Mouse (Mus musculus): Measurements from ENCODE around the gene Ranbp1. TPM values are rescaled to one million over a fixed set of nuclear protein-coding genes. Genes with fewer than 3 reads are reported as not detected.
"Not testable (repeated sequence)": the region's sequence is repeated elsewhere in the genome, so short reads cannot be mapped to it uniquely, and the experiment has no call there.

The Ranbp1 gene
- polyA plus RNA-seq, 1 experiment from 2014 or later, result 512 TPM

DNA sequence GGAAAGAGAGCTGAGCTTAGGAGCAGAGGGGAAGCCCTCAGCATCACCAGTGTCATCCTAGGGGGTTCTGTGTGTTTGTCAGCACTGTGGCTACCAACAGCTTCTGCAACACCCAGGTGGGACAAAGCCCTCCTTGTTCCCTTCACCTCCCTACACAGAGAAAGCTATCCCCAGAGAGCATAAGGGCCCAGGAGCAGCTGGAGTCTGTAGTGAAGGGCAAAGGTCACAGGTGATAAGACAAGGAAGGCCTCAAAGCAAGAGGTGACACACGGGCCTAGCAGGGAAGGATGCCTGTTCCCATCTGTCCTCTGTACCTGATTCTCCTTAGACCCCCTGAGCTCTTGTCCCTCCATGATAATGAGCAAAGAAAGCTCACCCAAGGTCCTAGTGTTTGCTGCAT, 46.9 kb downstream of the Ranbp1 start:
- peaks cover 6% of the 10 kb centered on the region; the same call in 1 of the 2 replicates for H3K4me1 ChIP-seq (replicated peaks)

DNA sequence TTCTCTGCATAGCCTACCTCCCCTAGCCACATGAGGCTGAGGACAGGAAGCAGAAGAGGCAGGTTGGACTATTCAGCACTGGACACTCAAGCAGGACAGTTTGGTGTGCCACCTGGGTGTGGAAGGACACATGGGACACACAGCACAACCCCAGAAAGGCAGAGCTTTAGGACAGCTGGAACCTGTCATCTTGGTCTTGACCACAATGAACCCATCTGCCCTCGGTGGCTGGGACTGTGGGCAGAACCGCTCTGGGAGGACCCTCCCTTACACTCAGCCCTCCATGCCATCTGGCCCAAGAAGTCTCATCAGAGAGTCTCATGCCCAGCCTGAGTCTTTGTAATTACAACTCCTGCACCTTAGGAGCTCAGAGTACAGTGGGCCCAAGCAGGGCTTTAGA, 48.5 kb downstream of the Ranbp1 start:
- H3K27me3 ChIP-seq (replicated peaks), result peaks cover 14% of the 10 kb centered on the region
- no peaks in the 10 kb centered on the region for H3K9me3 ChIP-seq (replicated peaks)
- ATAC-seq (ENCODE audit: insufficient number of reproducible peaks, low FRiP score), result no peak
- no peak overlapping the region for H3K4me2 ChIP-seq
- 81% methylated on average over 2 of the region's 2 CpGs for WGBS
- H3K9ac ChIP-seq, result no peak overlapping the region
- no peak overlapping the region for H3K4me3 ChIP-seq
- no peaks in the 10 kb centered on the region for H3K36me3 ChIP-seq
- no peak overlapping the region for H3K27ac ChIP-seq (ENCODE audit: poor library complexity, severe bottlenecking)
- H3K4me1 ChIP-seq (replicated peaks), result peaks cover 6% of the 10 kb centered on the region; the same call in 1 of the 2 replicates

More for the DNA sequence above, 46.9 kb downstream of the Ranbp1 start:
- H3K9me3 ChIP-seq (replicated peaks), result no peaks in the 10 kb centered on the region
- H3K4me3 ChIP-seq, result no peak overlapping the region
- no peak overlapping the region for H3K4me2 ChIP-seq
- H3K27me3 ChIP-seq (replicated peaks), result peaks cover 14% of the 10 kb centered on the region
- WGBS, result 24% methylated on average over 1 of the region's 1 CpGs
- ATAC-seq (ENCODE audit: insufficient number of reproducible peaks, low FRiP score), result no peak
- no peaks in the 10 kb centered on the region for H3K36me3 ChIP-seq
- H3K27ac ChIP-seq (ENCODE audit: poor library complexity, severe bottlenecking), result no peak overlapping the region
- no peak overlapping the region for H3K9ac ChIP-seq

DNA sequence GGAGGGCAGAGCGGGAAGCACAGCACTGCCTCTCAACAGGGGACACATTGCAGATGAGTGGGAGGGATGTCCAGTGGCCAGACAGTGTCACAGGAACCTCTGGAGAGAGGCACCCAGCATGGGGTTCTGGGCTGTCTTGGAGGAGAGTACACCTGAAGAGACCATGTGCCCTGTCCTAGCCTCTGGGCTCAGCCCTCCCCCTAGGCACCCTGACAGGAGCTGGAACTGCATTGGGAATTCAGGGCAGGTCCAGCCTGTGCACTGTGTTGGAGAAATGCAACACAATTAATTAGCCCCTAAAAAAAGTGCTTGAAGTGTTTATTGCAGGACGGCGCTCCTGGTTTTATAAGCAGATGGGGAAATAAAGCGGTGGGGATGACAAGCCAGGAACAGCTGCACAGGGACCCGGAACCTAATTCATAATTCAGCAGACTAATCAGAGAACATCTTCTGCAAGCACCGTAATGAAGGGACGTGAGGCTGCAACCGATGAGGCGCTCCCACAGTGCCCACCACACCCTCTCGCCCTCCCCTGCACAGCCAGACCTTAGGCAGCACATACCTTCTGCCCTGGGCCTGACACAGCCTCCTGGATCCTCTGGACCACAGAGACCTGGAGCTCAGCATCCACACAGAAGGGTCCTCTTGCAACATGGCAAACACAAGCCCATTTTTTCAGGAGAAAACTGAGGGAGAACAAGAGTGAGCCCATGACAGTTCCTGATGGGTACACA, 50.0 kb downstream of the Ranbp1 start:
- Histone ChIP-seq H3K4me3 (no peak overlapping the region), H3K27ac (ENCODE audit: poor library complexity, severe bottlenecking) (no peak overlapping the region), H3K36me3 (no peaks in the 10 kb centered on the region), H3K9ac (no peak overlapping the region), H3K4me1 (replicated peaks) (peaks cover 12% of the 10 kb centered on the region; the same call in 1 of the 2 replicates), H3K4me2 (no peak overlapping the region), H3K9me3 (replicated peaks) (no peaks in the 10 kb centered on the region), H3K27me3 (replicated peaks) (peaks cover 10% of the 10 kb centered on the region; the same call in 1 of the 2 replicates)
- no peak for ATAC-seq (ENCODE audit: insufficient number of reproducible peaks, low FRiP score)
- WGBS, result 81% methylated on average over 10 of the region's 10 CpGs

DNA sequence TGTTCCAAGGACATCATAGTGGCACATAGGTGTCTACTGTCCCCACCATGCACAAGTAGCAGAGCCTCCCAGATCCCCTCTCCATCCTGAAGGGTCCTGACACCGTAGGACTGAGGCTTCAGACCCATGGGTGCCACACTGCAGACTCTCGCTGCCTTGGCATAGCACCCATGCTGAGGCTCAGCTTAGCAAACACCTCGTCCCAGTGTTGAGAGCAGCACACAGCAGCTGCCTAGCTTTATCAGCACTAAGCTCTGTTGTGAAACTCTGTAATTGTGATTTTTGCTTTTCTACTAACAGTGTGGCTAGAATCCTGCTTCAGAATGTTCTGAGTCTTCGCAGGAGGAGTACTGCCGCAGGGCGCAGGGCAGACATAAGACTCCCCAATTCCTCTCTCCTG, 50.7 kb downstream of the Ranbp1 start:
- H3K4me3 ChIP-seq, result no peak overlapping the region
- no peak overlapping the region for H3K9ac ChIP-seq
- H3K9me3 ChIP-seq (replicated peaks), result no peaks in the 10 kb centered on the region
- peaks cover 12% of the 10 kb centered on the region; the same call in 1 of the 2 replicates for H3K4me1 ChIP-seq (replicated peaks)
- no peaks in the 10 kb centered on the region for H3K36me3 ChIP-seq
- no peak for ATAC-seq (ENCODE audit: insufficient number of reproducible peaks, low FRiP score)
- H3K4me2 ChIP-seq, result no peak overlapping the region
- WGBS, result 77% methylated on average over 6 of the region's 6 CpGs
- peaks cover 10% of the 10 kb centered on the region; the same call in 1 of the 2 replicates for H3K27me3 ChIP-seq (replicated peaks)
- no peak overlapping the region for H3K27ac ChIP-seq (ENCODE audit: poor library complexity, severe bottlenecking)

DNA sequence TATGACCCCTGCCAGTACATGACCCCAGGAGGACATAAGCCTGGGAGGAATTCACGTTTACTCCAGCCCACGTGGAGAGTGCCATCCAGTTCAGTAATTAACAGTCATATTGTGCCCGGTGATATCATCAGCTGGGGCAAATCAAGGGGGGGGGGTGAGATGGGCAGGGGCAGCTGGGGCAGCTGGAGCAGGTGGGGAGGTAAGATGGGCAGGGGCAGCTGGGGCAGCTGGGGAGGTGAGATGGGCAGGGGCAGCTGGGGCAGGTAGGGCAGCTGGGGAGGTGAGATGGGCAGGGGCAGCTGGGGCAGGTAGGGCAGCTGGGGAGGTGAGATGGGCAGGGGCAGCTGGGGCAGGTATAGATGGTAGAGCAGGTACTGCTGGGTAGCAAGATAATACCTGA, 53.0 kb downstream of the Ranbp1 start:
- H3K27ac ChIP-seq (ENCODE audit: poor library complexity, severe bottlenecking); H3K4me2 ChIP-seq; H3K4me3 ChIP-seq; H3K36me3 ChIP-seq; ATAC-seq (ENCODE audit: insufficient number of reproducible peaks, low FRiP score); H3K4me1 ChIP-seq (replicated peaks); H3K9ac ChIP-seq; H3K9me3 ChIP-seq (replicated peaks): not testable (repeated sequence)
- H3K27me3 ChIP-seq (replicated peaks), result peaks cover 10% of the 10 kb centered on the region; the same call in 1 of the 2 replicates
- WGBS, result 60% methylated on average over 3 of the region's 3 CpGs

DNA sequence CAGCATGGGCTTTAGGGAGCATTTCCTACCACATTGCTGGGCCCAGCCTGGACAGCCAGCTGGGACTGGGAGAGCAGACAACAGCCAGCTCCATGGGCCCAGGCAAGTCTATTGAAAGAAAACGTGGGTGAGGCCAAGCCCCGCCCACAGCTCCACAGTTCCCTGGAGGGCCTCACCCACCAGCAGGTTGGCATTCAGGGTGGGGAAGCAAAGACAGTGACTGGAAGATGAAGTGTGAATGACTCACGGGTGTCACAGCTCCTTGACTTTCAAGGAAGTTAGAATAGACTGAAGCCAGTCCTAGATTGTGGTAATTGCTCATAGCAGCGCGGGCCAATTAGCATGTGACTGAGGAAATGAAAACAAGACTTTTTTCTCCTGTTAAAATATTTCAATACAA, 53.5 kb downstream of the Ranbp1 start:
- peaks cover 10% of the 10 kb centered on the region; the same call in 1 of the 2 replicates for H3K27me3 ChIP-seq (replicated peaks)
- 0 out of 2 replicates have a peak, but pooled peaks cover 6% of the 10 kb centered on the region for H3K4me1 ChIP-seq (replicated peaks)

DNA sequence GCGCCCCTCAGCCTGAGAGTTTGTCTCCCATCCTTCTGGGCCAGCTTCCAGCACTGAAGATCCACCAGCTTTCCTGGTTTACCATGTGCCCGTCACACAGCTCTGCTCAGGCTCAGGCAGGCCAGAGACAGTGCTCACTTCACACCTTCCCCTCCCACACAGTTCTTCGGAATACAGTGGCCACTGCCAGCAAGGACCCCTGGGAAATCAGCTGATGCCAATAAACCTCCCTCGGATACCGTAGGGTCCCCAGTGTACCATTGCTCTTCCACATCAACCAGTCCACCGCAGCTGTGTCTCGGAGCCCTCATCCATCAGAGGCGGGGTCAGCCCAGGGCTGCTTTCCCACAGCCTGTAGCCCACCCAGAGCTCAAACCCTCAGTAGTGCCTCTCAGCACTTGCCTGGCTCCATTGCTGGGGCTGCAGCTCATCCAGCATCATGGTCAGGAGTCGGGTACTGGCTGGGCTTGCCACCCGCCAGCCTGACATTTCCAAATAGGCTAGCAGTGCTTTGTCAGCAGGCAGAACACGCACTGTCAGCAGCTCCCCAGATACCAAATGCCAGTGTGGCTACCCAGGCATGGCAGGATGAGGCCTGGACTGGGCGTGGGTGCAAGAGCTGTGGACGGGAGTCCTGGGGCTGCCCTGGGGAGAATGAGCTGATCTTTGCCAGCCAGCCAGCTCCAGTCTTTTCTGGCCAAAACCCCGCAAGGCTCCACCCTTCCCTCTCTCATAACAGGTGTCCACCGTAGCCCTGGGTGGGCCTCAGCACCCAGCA, 54.1 kb downstream of the Ranbp1 start:
- H3K27me3 ChIP-seq (replicated peaks), result peaks cover 7% of the 10 kb centered on the region; the same call in 1 of the 2 replicates
- no peak for ATAC-seq (ENCODE audit: insufficient number of reproducible peaks, low FRiP score)
- H3K4me2 ChIP-seq, result no peak overlapping the region
- no peak overlapping the region for H3K27ac ChIP-seq (ENCODE audit: poor library complexity, severe bottlenecking)
- no peaks in the 10 kb centered on the region for H3K9me3 ChIP-seq (replicated peaks)
- 76% methylated on average over 15 of the region's 15 CpGs for WGBS
- H3K4me3 ChIP-seq, result no peak overlapping the region
- H3K36me3 ChIP-seq, result no peaks in the 10 kb centered on the region
- H3K4me1 ChIP-seq (replicated peaks), result 0 out of 2 replicates have a peak, but pooled peaks cover 6% of the 10 kb centered on the region
- no peak overlapping the region for H3K9ac ChIP-seq

More for the DNA sequence above, 53.5 kb downstream of the Ranbp1 start:
- no peaks in the 10 kb centered on the region for H3K9me3 ChIP-seq (replicated peaks)
- 61% methylated on average over 5 of the region's 5 CpGs for WGBS
- no peak overlapping the region for H3K27ac ChIP-seq (ENCODE audit: poor library complexity, severe bottlenecking)
- H3K4me3 ChIP-seq, result no peak overlapping the region
- H3K36me3 ChIP-seq, result no peaks in the 10 kb centered on the region
- H3K4me2 ChIP-seq, result no peak overlapping the region
- no peak overlapping the region for H3K9ac ChIP-seq
- ATAC-seq (ENCODE audit: insufficient number of reproducible peaks, low FRiP score), result no peak

DNA sequence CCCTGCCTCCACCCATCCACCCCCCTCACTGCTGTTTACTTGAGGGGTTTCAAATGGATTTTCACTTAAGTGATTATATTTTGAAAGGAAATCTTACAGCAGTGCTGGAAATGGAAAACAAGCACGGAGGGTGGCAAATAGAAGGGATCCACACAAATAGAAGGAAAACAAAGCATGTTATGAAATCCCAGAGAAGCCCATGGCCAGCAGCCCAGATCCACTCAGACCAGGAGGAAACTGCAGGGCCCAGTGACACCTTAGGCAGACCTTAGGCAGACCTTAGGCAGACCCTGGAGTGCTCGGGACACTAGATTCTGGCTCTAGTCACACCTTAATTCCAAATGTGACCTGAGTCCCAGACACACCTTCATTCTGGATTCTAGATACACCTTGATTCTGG, 57.5 kb downstream of the Ranbp1 start:
- no peaks in the 10 kb centered on the region for H3K27me3 ChIP-seq (replicated peaks)
- H3K9me3 ChIP-seq (replicated peaks), result peaks cover 8% of the 10 kb centered on the region; the same call in 1 of the 2 replicates
- no peak overlapping the region for H3K4me2 ChIP-seq
- WGBS, result 79% methylated on average over 2 of the region's 2 CpGs
- no peak for ATAC-seq (ENCODE audit: insufficient number of reproducible peaks, low FRiP score)
- no peaks in the 10 kb centered on the region for H3K36me3 ChIP-seq
- H3K4me3 ChIP-seq, result no peak overlapping the region
- no peak overlapping the region for H3K27ac ChIP-seq (ENCODE audit: poor library complexity, severe bottlenecking)
- H3K4me1 ChIP-seq (replicated peaks), result peaks cover 22% of the 10 kb centered on the region
- H3K9ac ChIP-seq, result no peak overlapping the region

MicroRNA genes within 50 kb of the gene (microRNA counts, 519-probe panel; counts per million panel counts)
- microRNA mmu-miR-1306, result not detected

Small RNA genes within 50 kb of the gene (microRNA-seq; reads per million reads assigned to microRNA genes)
- gene Gm24572 (0.71 reads per million), gene Mir1306 (178 reads per million, percentile 60 among the genes with 10 or more reads in this experiment)

Other genes starting within 250 kb of the Ranbp1 start
- gene Dgcr6, start 195.9 kb downstream of the Ranbp1 start, polyA plus RNA-seq (2016; fragmentation: Nextera tagmentation; extraction: Ambion mirVana), result 56.7 and 59.2 TPM in 2 replicates
- gene Prodh, start 158.5 kb downstream of the Ranbp1 start, polyA plus RNA-seq (2016; fragmentation: Nextera tagmentation; extraction: Ambion mirVana), result 7.8 and 8.7 TPM in 2 replicates
- gene Rtn4r, start 121.1 kb downstream of the Ranbp1 start, polyA plus RNA-seq (2016; fragmentation: Nextera tagmentation; extraction: Ambion mirVana), result 0.40 and 0.44 TPM in 2 replicates
- 0.14 and 0.15 TPM in 2 replicates for gene Ccdc188, start 30.9 kb downstream of the Ranbp1 start, polyA plus RNA-seq (2016; fragmentation: Nextera tagmentation; extraction: Ambion mirVana)
- 29.5 and 33.0 TPM in 2 replicates for gene Zdhhc8, start 13.6 kb downstream of the Ranbp1 start, polyA plus RNA-seq (2016; fragmentation: Nextera tagmentation; extraction: Ambion mirVana)
- gene Trmt2a, start 53 bp downstream of the Ranbp1 start, polyA plus RNA-seq (2016; fragmentation: Nextera tagmentation; extraction: Ambion mirVana), result 57.2 and 61.9 TPM in 2 replicates
- 1.2 and 1.7 TPM in 2 replicates for gene Gm49776, start 9.6 kb upstream of the Ranbp1 start, polyA plus RNA-seq (2016; fragmentation: Nextera tagmentation; extraction: Ambion mirVana)
- 24.0 and 24.9 TPM in 2 replicates for gene Dgcr8, start 40.5 kb upstream of the Ranbp1 start, polyA plus RNA-seq (2016; fragmentation: Nextera tagmentation; extraction: Ambion mirVana)
- gene Tango2, start 99.4 kb upstream of the Ranbp1 start, polyA plus RNA-seq (2016; fragmentation: Nextera tagmentation; extraction: Ambion mirVana), result 48.4 and 50.3 TPM in 2 replicates
- 32.5 and 36.9 TPM in 2 replicates for gene Arvcf, start 99.5 kb upstream of the Ranbp1 start, polyA plus RNA-seq (2016; fragmentation: Nextera tagmentation; extraction: Ambion mirVana)
- gene Txnrd2, start 177.7 kb upstream of the Ranbp1 start, polyA plus RNA-seq (2016; fragmentation: Nextera tagmentation; extraction: Ambion mirVana), result 34.9 and 37.2 TPM in 2 replicates
- gene Comt, start 178.1 kb upstream of the Ranbp1 start, polyA plus RNA-seq (2016; fragmentation: Nextera tagmentation; extraction: Ambion mirVana), result 88.2 and 90.8 TPM in 2 replicates
- 7.8 and 8.0 TPM in 2 replicates for gene Gnb1l, start 250.0 kb upstream of the Ranbp1 start, polyA plus RNA-seq (2016; fragmentation: Nextera tagmentation; extraction: Ambion mirVana)

Measured in heart, embryonic 12.5 days (tissue).